21 mouse cellular contexts compared by ENCODE assay signal in the genomic region with DNA sequence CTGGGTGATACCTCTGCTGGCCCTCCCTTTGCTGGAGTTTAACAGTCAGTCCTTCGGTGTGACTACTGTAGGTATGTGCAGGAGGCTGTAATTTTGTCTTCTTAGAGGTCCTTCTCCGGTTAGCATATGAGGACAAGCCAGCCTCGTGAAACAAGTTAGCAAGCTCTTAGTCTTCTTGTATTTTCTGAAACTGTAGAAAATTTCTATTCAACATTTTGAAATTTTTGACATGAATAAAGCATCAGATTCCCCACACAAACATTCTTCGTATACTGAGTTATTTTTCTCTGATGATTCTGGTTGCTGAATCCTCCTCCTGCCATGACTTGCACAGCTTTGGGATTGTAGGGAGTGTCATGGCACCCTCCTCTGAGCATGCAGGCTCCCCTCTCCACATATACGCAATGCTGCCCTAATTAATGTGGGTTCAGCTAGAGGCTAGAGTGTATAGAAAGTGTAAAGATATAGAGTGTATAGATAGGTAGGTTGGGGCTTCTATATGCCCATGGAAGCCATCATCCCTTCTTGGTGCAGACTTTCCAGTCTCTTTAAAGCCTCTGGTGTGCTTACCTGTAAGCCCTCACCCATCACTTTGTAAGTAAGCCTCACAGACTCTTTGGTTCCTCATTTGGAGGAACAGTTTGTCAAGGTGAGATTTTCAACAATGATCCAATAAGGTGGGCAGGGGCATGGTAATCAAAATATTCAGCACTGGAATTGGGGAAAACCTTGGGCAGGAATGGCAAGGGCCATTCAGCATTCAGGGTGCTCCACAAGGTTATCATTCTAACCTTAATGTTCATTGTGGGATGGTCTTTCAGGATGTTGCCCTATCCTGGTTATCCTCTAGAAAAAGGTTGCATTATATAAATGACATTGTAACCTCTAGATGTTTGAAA.
DNase-seq lines count a peak whose midpoint lies in the region; TF ChIP-seq lines count a peak whose summit lies in the region.
"Had no signal": no experiment of that assay in that cellular context is flagged by ENCODE, and none has a peak within 500 bp of the region (broad histone marks: within the 10 kb centered on the region; RNA-seq: fewer than 3 reads in every experiment).

No protein-coding gene starts in this region.

- peak; percentile 45 for DNase-seq in heart, adult 11 months
- no peak for DNase-seq in heart, adult 8-10 months (ENCODE audit: low spot score)
- DNase-seq in c-Kit-negative CD71-positive TER-119-positive erythroid progenitor cells, embryonic 14.5 days (ENCODE audit: low read depth, low spot score) = peak; percentile 2
- DNase-seq in forelimb bud, embryonic 11.5 days (ENCODE audit: low read depth, low spot score) = peak; percentile 35
- peak; percentile 22 for DNase-seq in mesoderm, embryonic 11.5 days (ENCODE audit: low read depth, low spot score)
- no peak for DNase-seq in kidney, postnatal 14 days
- DNase-seq in layer of hippocampus, adult 2 months (ENCODE audit: low spot score in 2 of 2) = no peak
- DNase-seq in thymus, postnatal 36 days = no peak
- DNase-seq: adrenal gland, adult 8-10 months; adrenal gland, postnatal 14 days; adrenal gland, postnatal 36 days; cerebellum, adult 11-12 months; cerebellum, adult 2 months; cerebellum, adult 9-10 months; cerebellum, postnatal 10 days; cerebellum, postnatal 25 days had no signal

- H3K27ac ChIP-seq in layer of hippocampus, adult 2 months = no peak overlapping the region
- H3K27ac ChIP-seq: embryonic facial prominence, embryonic 10.5 days; embryonic facial prominence, embryonic 12.5 days; forebrain, embryonic 10.5 days; forebrain, embryonic 12.5 days had no signal

- no peak overlapping the region for H3K4me3 ChIP-seq in layer of hippocampus, adult 2 months
- H3K4me3 ChIP-seq: embryonic facial prominence, embryonic 10.5 days; embryonic facial prominence, embryonic 12.5 days; erythroblast, embryonic 14.5 days; forebrain, embryonic 10.5 days; forebrain, embryonic 12.5 days had no signal

- TF ChIP-seq CTCF in layer of hippocampus, adult 2 months (conservative IDR thresholded peaks at IDR 0.05) = no peak

Comparison
In these comparisons a context has a peak if more than half of its experiments do, and no peak if none do; other contexts are left out.
1. DNase-seq: peak in heart, adult 11 months (single experiment), c-Kit-negative CD71-positive TER-119-positive erythroid progenitor cells, embryonic 14.5 days (single experiment), forelimb bud, embryonic 11.5 days (single experiment) and mesoderm, embryonic 11.5 days (single experiment); none in heart, adult 8-10 months (single experiment), kidney, postnatal 14 days (single experiment), layer of hippocampus, adult 2 months (0 of 2) and thymus, postnatal 36 days (0 of 2).